Comparison of ENCODE assay signal across 20 mouse cellular contexts in genomic region chr1:174600620-174601019, GRCm38 (mm10).
A peak's percentile ranks its signal among the peaks of the same experiment; 100 is the strongest.
DNase-seq lines count a peak whose midpoint lies in the region; ATAC-seq and TF ChIP-seq lines count a peak whose summit lies in the region.
"Had no signal": no experiment of that assay in that cellular context is flagged by ENCODE, and none has a peak within 500 bp of the region (broad histone marks: within the 10 kb centered on the region; RNA-seq: fewer than 3 reads in every experiment).

No protein-coding gene starts in this region.

- peak; percentile 3 for DNase-seq in embryo, embryonic 10.5 days (ENCODE audit: low spot score)
- DNase-seq in embryo, embryonic 10 days (ENCODE audit: low spot score) = no peak
- DNase-seq in midbrain, embryonic 11.5 days (ENCODE audit: low spot score, missing footprints) = no peak
- no peak for DNase-seq in midbrain, postnatal 0 days (ENCODE audit: low spot score)
- DNase-seq in liver, embryonic 13.5 days = peak; percentile 3
- DNase-seq in cerebellum, adult 11 months = no peak
- DNase-seq in frontal cortex, adult 2 months (ENCODE audit: extremely low spot score in 1 of 2, low spot score in 1 of 2) = no peak
- DNase-seq in gastrocnemius, adult 8-10 months (ENCODE audit: low spot score in 2 of 2) = no peak
- DNase-seq: adrenal gland, postnatal 25 days; cerebellum, adult 18-20 months; cerebellum, postnatal 25 days; gastrocnemius, postnatal 36 days; kidney, adult 11 months; kidney, postnatal 14 days; left cerebral cortex, postnatal 4 days; lung, postnatal 14 days; thymus, postnatal 14 days had no signal

- TF ChIP-seq CTCF in midbrain, postnatal 0 days (IDR thresholded peaks at IDR 0.05) = no peak

- H3K9ac ChIP-seq in midbrain, embryonic 11.5 days (ENCODE audit: low read length) = no peak overlapping the region
- H3K9ac ChIP-seq in midbrain, postnatal 0 days (replicated peaks; ENCODE audit: low read length, poor library complexity, severe bottlenecking) = no peak overlapping the region
- H3K9ac ChIP-seq in liver, embryonic 13.5 days = no peak overlapping the region

- H3K27ac ChIP-seq in midbrain, embryonic 11.5 days (ENCODE audit: low read depth, low read length) = no peak overlapping the region
- no peak overlapping the region for H3K27ac ChIP-seq in midbrain, postnatal 0 days (ENCODE audit: low read depth, low read length)
- H3K27ac ChIP-seq in liver, embryonic 13.5 days = no peak overlapping the region

- no peaks in the 10 kb centered on the region for H3K36me3 ChIP-seq in midbrain, embryonic 11.5 days (ENCODE audit: control insufficient read depth, insufficient read depth, low read length)
- H3K36me3 ChIP-seq in midbrain, postnatal 0 days (ENCODE audit: insufficient read depth, low read length) = 0 out of 2 replicates have a peak, but pooled peaks cover 3% of the 10 kb centered on the region
- H3K36me3 ChIP-seq in liver, embryonic 13.5 days = no peaks in the 10 kb centered on the region

- WGBS in midbrain, embryonic 11.5 days = 60% methylated on average over 1 of the region's 1 CpGs
- WGBS in midbrain, postnatal 0 days = 81% methylated on average over 1 of the region's 1 CpGs
- 14% methylated on average over 1 of the region's 1 CpGs for WGBS in liver, embryonic 13.5 days (ENCODE audit: insufficient replicate concordance)

- peak; percentile 50; the same call in 1 of the 2 replicates for ATAC-seq in midbrain, embryonic 11.5 days (ENCODE audit: low FRiP score)
- no peak for ATAC-seq in midbrain, postnatal 0 days (ENCODE audit: low FRiP score)
- peak; percentile 97 for ATAC-seq in liver, embryonic 13.5 days (ENCODE audit: low read depth)
- ATAC-seq: forebrain, embryonic 14.5 days; hindbrain, embryonic 16.5 days had no signal

- H3K4me2 ChIP-seq in midbrain, embryonic 11.5 days = no peak overlapping the region
- H3K4me2 ChIP-seq in midbrain, postnatal 0 days (ENCODE audit: low read depth, low read length, poor library complexity, severe bottlenecking) = no peak overlapping the region
- H3K4me2 ChIP-seq in liver, embryonic 13.5 days = no peak overlapping the region

- no peaks in the 10 kb centered on the region for H3K9me3 ChIP-seq in midbrain, embryonic 11.5 days (ENCODE audit: control insufficient read depth, low read length)
- no peaks in the 10 kb centered on the region for H3K9me3 ChIP-seq in midbrain, postnatal 0 days (ENCODE audit: low read length)
- H3K9me3 ChIP-seq in liver, embryonic 13.5 days (replicated peaks) = no peaks in the 10 kb centered on the region

- no peaks in the 10 kb centered on the region for H3K27me3 ChIP-seq in midbrain, embryonic 11.5 days (ENCODE audit: control insufficient read depth, insufficient read depth, low read length)
- no peaks in the 10 kb centered on the region for H3K27me3 ChIP-seq in midbrain, postnatal 0 days (ENCODE audit: insufficient read depth, low read length)
- H3K27me3 ChIP-seq in liver, embryonic 13.5 days = no peaks in the 10 kb centered on the region

- no peak overlapping the region for H3K4me3 ChIP-seq in midbrain, embryonic 11.5 days (ENCODE audit: low read depth, low read length)
- H3K4me3 ChIP-seq in midbrain, postnatal 0 days (ENCODE audit: low read depth, low read length) = no peak overlapping the region
- H3K4me3 ChIP-seq in liver, embryonic 13.5 days (replicated peaks) = no peak overlapping the region
- H3K4me3 ChIP-seq: erythroblast, embryonic 14.5 days had no signal

- no peaks in the 10 kb centered on the region for H3K4me1 ChIP-seq in midbrain, embryonic 11.5 days (ENCODE audit: control insufficient read depth, insufficient read depth, low read length)
- no peaks in the 10 kb centered on the region for H3K4me1 ChIP-seq in midbrain, postnatal 0 days (ENCODE audit: insufficient read depth, low read length)
- H3K4me1 ChIP-seq in liver, embryonic 13.5 days (replicated peaks) = peaks cover 40% of the 10 kb centered on the region

Comparison
In these comparisons a context has a peak if more than half of its experiments do, and no peak if none do; other contexts are left out.
1. DNase-seq: peak in embryo, embryonic 10.5 days (single experiment) and liver, embryonic 13.5 days (single experiment); none in embryo, embryonic 10 days (single experiment), midbrain, embryonic 11.5 days (single experiment), midbrain, postnatal 0 days (single experiment), cerebellum, adult 11 months (single experiment), frontal cortex, adult 2 months (0 of 2) and gastrocnemius, adult 8-10 months (0 of 2).